Mouse (Mus musculus) gastrocnemius, postnatal 14 days (tissue): ENCODE measurements around the gene Cav1. TPM values are rescaled to one million over a fixed set of nuclear protein-coding genes. Genes with fewer than 3 reads are reported as not detected.
A peak's percentile ranks its signal among the peaks of the same experiment; 100 is the strongest.

ENCODE experiments used
- DNase-seq: peaks from one replicate; pipeline ENCODE4 v3.0.0; 2021; ENCODE audit warnings: mixed read lengths
- intact Hi-C: fragments of 180-260 bp; cut with DNase I; formaldehyde crosslinking; loops from one replicate; pipeline ENCODE4 v1.15.1; 2025; ENCODE audit warnings: low total_unique reads
- total RNA-seq, 2 experiments: library from RNA; stranded (reverse); gene quantifications; 2 replicates each; pipeline ENCODE4 v1.2.3; 2021

The Cav1 gene
- total RNA-seq, 2 experiments from 2014 or later: 282 to 302 TPM

- DNase-seq: no peak
Measured at GRCm38 (mm10) chr6:17314659-17315616, 8.8 kb downstream of the Cav1 start.

GRCm38 (mm10) chr6:17316294-17317166 is 10.4 kb downstream of the Cav1 start:
- DNase-seq: no peak
- intact Hi-C loops: no loop called here

More at GRCm38 (mm10) chr6:17314659-17315616, 8.8 kb downstream of the Cav1 start:
- intact Hi-C loops: no loop called here

GRCm38 (mm10) chr6:17317167-17317524 is 11.0 kb downstream of the Cav1 start:
- intact Hi-C loops: no loop called here
- DNase-seq: no peak

GRCm38 (mm10) chr6:17317944-17318343 is 11.8 kb downstream of the Cav1 start:
- no peak for DNase-seq
- intact Hi-C loops: no loop called here

GRCm38 (mm10) chr6:17321976-17322375 is 15.8 kb downstream of the Cav1 start:
- intact Hi-C loops: no loop called here
- no peak for DNase-seq

GRCm38 (mm10) chr6:17327216-17327615 is 21.1 kb downstream of the Cav1 start:
- intact Hi-C loops: no loop called here
- no peak for DNase-seq

GRCm38 (mm10) chr6:17329801-17330200 is 23.7 kb downstream of the Cav1 start:
- intact Hi-C loops: no loop called here
- DNase-seq: no peak

- intact Hi-C loops: no loop called here
- DNase-seq: no peak
Measured at GRCm38 (mm10) chr6:17337724-17338123, 31.6 kb downstream of the Cav1 start.

GRCm38 (mm10) chr6:17340406-17340805 is 34.3 kb downstream of the Cav1 start:
- no peak for DNase-seq
- intact Hi-C loops: no loop called here

GRCm38 (mm10) chr6:17348011-17348410 is 41.9 kb downstream of the Cav1 start:
- DNase-seq: no peak
- intact Hi-C loops: no loop called here

GRCm38 (mm10) chr6:17350803-17351202 is 44.7 kb downstream of the Cav1 start:
- intact Hi-C loops: no loop called here
- no peak for DNase-seq

GRCm38 (mm10) chr6:17358896-17359690 is 53.0 kb downstream of the Cav1 start:
- intact Hi-C loops: no loop called here
- peak; percentile 18 for DNase-seq

- intact Hi-C loops: no loop called here
- no peak for DNase-seq
Measured at GRCm38 (mm10) chr6:17362771-17363170, 56.6 kb downstream of the Cav1 start.

- no peak for DNase-seq
- intact Hi-C loops: loop anchor here (2.0 kb wide), 1 partner anchor 223 kb away; no protein-coding TSS in a partner anchor
Measured at GRCm38 (mm10) chr6:17363446-17364179, 57.5 kb downstream of the Cav1 start.

GRCm38 (mm10) chr6:17374326-17374725 is 68.2 kb downstream of the Cav1 start:
- intact Hi-C loops: no loop called here
- no peak for DNase-seq

GRCm38 (mm10) chr6:17377371-17377770 is 71.2 kb downstream of the Cav1 start:
- DNase-seq: no peak
- intact Hi-C loops: no loop called here

GRCm38 (mm10) chr6:17380102-17380501 is 74.0 kb downstream of the Cav1 start:
- DNase-seq: no peak
- intact Hi-C loops: no loop called here

- intact Hi-C loops: no loop called here
- DNase-seq: no peak
Measured at GRCm38 (mm10) chr6:17381690-17382089, 75.6 kb downstream of the Cav1 start.

GRCm38 (mm10) chr6:17385531-17385930 is 79.4 kb downstream of the Cav1 start:
- intact Hi-C loops: no loop called here
- DNase-seq: no peak
